Mouse (Mus musculus): ENCODE data around the gene Prdx3. TPM values are rescaled to one million over a fixed set of nuclear protein-coding genes. Genes with fewer than 3 reads are reported as not detected.
A peak's percentile ranks its signal among the peaks of the same experiment; 100 is the strongest.
"Not testable (repeated sequence)": the region's sequence is repeated elsewhere in the genome, so short reads cannot be mapped to it uniquely, and the experiment has no call there.

Gene Prdx3
- total RNA-seq, 2 experiments from 2014 or later, result 203 to 204 TPM

DNA sequence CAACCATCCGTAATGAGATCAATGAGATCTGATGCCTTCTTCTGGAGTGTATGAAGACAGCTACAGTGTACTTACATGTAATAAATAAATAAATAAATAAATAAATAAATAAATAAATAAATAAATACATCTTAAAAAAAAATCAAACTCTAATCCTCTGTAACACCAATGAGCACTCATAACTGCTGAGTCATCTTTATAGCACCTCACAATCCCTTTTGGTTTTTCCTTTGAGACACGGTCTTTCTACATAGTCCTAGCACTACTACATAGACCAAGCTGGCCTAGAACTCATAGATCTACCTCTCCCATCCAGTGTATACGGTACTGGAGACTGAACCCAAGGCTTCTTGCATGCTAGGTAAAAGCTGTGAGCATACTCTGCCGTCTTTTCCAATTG is 8.2 kb downstream of the Prdx3 start:
- DNase-seq, result not testable (repeated sequence)

DNA sequence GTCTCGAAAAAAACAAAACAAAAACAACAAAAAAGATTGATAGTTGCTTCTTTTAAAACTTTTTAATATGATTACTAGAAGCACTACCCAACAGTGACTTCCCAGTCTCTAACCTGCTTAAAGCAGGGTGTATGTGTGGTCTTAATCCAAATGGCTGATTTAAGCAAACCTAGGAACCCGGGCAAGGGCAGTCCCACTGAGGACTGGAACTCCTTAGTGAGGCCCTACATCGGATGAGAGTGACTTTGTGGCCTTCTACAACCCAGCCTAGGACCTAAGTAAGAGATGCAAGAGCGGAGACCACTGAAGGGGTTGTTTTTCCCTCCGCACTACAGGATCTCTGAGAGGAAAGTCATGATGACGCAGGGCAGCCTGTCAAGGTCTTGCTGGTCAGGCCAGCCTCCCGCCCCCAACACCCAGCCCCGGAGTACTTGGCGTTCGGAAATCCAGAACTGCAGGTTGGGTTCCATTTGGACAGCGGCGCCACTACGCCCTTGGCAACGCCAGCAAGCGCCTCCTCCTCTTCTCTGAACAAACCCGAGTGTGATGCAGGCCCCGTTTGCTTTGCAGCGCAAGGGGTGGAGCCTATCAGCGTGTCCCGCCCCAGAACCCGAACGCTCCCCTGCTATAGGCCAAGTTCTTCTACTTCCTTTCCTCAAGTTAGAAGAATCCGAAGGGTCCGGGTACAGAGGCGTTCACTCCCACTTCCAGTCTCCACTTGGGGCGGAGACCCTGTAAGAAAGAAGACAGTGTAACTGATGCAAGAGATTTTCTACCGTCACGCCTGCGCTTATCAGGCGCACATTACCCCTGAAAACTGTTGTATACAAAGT is 13.3 kb downstream of the Prdx3 start, which contains the start of gene Sfxn4:
Sfxn4 (minus strand) TSS at position 612 of the 833 bp plus-strand sequence.
- peak; percentile 94 for DNase-seq

DNA sequence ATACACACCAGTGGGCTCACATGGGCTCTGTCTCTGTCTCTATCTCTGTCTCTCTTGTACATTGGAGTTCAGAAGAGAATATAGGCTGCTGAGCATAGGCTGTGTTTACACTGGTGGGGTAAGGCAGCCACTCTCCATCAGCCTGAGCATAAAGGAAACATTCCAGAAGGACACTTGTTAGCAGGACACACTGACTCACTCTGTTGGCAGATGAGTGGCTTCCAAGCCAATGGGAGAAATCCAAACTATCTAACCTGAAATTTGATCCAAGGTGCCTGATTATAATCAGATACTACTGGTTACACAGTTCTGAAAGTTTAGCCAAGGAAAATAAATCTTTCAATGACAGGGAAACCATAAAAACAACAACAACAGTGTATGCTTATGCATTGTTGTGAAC is 28.6 kb downstream of the Prdx3 start:
- DNase-seq, result no peak

GRCm38 (mm10) chr19:60843324-60843723 is 31.0 kb downstream of the Prdx3 start:
- no peak for DNase-seq

GRCm38 (mm10) chr19:60837747-60838146 is 36.6 kb downstream of the Prdx3 start:
- peak; percentile 23 for DNase-seq

- DNase-seq, result no peak
Observed at GRCm38 (mm10) chr19:60818677-60819076, 55.7 kb downstream of the Prdx3 start.

Other genes starting within 250 kb of the Prdx3 start
- under 1 TPM; 0.05 to 0.15 TPM for gene Nanos1, start 118.6 kb downstream of the Prdx3 start, total RNA-seq (2021)
- gene Eif3a, start 83.9 kb downstream of the Prdx3 start, total RNA-seq (2021), result 10 to 100 TPM; 74.9 to 81.8 TPM
- gene Fam45a, start 63.0 kb downstream of the Prdx3 start, total RNA-seq (2021), result 1 to 10 TPM; 7.7 to 9.3 TPM
- gene Sfxn4, start 13.1 kb downstream of the Prdx3 start, total RNA-seq (2021), result 1 to 10 TPM; 1.6 to 1.8 TPM
- 1 to 10 TPM; 4.6 to 5.5 TPM for gene Grk5, start 15.2 kb upstream of the Prdx3 start, total RNA-seq (2021)